Mouse (Mus musculus) lung, postnatal 0 days (tissue): Measurements from ENCODE around the gene Prkag2.

Experiments used
- CTCF ChIP-seq: IDR thresholded peaks from 2 replicates; pipeline ENCODE4 v1.5.1; 2016; ENCODE audit warnings: antibody characterized with exemption, mild to moderate bottlenecking
- EP300 ChIP-seq: IDR thresholded peaks from 2 replicates; pipeline ENCODE4 v1.6.1; 2016; ENCODE audit warnings: antibody characterized with exemption, mild to moderate bottlenecking, control low read depth

GRCm38 (mm10) chr5:24991575-24991974, 108.9 kb downstream of the Prkag2 start:
- TF ChIP-seq EP300, result no peak
- TF ChIP-seq CTCF, result no peak
